Mouse (Mus musculus): ENCODE data around the gene Dnajc28. TPM values are rescaled to one million over a fixed set of nuclear protein-coding genes. Genes with fewer than 3 reads are reported as not detected.

The Dnajc28 gene
- total RNA-seq, 4 experiments from 2014 or later: 6.8 to 9.5 (median 8.1) TPM

DNA sequence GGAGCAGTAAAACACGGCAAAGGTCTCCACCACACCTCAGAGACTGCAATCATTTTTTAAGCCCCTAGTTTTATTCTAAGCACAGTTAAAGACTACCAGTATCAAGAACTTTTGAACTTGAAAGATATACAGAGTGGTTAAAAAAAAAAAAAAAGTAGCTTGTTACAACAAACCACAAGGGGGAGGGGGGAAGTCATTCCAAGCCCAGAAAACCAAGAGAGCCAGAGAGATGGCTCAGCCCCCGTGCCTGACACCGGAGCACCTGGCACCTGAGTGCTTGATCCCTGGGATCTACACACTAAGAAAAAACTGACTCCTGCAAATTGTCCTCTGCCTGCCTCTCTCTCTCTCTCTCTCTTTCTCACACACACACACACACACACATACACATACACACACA lies 25.6 kb downstream of the Dnajc28 start:
- DNase-seq (ENCODE audit: low spot score in 2 of 2): no peak

DNA sequence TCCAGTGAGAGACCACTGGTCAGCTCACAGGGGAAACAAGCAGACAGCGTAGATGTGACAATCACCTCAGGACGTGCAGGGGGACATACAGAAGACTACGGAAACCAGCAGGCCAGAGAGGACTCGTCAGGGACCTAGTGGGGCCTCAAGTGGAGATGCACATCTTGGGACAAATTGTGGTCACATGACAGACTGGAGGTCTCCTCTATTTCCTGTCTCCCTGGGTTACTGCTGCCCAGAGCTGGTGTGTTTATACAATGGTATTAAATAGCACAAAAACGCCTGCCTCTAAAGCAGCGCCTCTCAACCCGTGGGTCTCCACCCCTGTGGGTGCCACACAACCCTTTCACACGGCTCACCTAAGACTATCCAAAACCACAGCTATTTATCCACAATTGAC lies 26.7 kb downstream of the Dnajc28 start:
- DNase-seq (ENCODE audit: low spot score in 2 of 2): no peak

GRCm38 (mm10) chr16:91588703-91589102 lies 30.1 kb downstream of the Dnajc28 start:
- DNase-seq (ENCODE audit: low spot score in 2 of 2): no peak

- DNase-seq (ENCODE audit: low spot score in 2 of 2): no peak
Measured at GRCm38 (mm10) chr16:91587730-91588453, 30.9 kb downstream of the Dnajc28 start.

- DNase-seq (ENCODE audit: low spot score in 2 of 2): no peak
Measured at GRCm38 (mm10) chr16:91586244-91586643, 32.6 kb downstream of the Dnajc28 start.

- DNase-seq (ENCODE audit: low spot score in 2 of 2): no peak
Measured at GRCm38 (mm10) chr16:91585617-91586016, 33.2 kb downstream of the Dnajc28 start.

DNA sequence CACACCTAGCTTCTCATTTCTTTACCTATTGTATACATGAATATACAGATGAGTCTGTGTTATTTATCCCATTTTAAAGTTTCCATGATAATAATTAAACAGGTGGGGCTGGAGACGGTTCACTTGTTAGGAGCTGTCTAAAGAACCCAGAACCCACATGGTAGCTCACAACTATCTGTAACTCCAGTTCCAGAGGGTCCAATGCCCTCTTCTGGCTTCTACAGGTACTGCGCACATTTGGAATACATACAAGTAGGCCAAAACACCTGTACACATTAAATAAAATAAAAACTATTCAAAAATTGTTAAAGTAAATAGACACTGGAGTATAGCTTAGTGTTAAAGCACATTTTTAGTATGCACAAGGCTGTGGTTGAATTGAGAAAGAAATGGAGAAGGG lies 36.5 kb downstream of the Dnajc28 start:
- DNase-seq (ENCODE audit: low spot score in 2 of 2): no peak

DNA sequence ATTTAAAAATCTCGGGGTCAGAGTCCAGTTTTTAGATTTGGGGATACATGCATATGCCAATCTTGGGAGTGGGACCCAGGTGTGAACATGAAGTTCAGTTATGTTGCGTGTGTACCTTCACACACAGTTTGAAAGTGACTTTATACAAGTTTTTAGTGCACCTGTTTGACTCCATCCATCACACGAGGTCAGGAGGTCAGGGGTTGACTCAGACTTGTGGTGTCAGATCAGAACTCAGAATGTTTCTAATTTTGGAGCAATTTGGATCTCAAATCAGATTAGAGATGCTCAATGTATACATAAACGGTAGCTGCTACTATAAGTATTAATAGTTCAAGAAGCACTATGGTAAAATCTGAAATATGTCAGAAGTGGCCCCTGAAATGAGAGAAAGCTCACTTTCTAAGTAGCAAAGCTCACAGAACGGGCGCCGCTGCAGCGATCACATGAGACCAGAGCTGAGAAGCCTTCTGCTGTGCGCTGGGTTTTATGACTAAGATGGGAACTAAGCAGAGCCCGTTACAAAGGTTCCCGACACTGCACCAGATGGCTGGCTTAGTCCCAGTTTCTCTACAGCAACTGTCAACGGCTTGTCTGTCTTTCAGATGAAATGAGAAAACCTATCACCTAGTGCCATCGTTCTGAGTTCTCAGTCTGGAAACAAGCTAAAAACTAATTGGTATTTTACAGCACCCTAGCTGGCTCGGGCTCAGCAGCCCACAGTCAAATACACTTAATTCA lies 39.7 kb downstream of the Dnajc28 start:
- DNase-seq (ENCODE audit: low spot score in 2 of 2): no peak

DNA sequence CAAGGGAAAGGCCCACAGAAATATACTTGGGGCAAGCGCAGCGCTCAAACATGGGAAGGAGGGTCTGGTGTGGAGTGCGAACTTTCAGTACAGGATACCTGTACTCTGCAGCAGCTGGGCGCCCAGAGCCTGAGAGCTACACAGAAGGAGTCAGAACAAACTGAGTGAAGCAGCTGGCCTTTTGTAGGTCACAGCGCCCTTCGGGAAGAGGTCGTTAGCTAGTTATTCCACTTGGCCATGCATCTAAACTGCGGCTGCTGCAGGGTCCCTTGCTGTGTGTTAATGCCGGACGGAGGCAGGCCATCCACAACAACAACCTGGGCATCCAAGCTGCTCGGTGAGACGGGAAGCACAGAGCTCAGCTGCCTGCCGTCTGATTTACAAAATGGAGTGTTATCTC lies 43.7 kb downstream of the Dnajc28 start:
- DNase-seq (ENCODE audit: low spot score in 2 of 2): no peak

DNA sequence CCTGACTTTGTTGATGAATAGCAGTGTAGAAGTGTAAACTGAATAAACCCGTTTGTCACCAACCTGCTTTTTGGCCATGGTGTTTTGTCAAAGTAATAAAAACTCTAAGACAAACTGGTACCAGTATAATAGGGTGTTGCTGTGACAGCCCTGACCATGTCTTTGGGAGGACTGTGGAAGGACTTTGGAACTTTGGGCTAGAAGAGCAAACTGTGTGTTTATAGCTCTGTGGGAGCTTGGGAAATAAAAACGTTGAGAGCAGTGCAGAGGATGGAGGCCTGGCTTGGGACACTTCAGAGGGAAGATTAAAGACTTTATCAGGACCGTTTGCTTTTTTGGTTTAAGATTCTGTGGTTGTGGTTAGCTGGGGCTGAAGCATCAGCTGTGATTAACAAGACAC lies 47.7 kb downstream of the Dnajc28 start:
- DNase-seq (ENCODE audit: low spot score in 2 of 2): no peak

DNA sequence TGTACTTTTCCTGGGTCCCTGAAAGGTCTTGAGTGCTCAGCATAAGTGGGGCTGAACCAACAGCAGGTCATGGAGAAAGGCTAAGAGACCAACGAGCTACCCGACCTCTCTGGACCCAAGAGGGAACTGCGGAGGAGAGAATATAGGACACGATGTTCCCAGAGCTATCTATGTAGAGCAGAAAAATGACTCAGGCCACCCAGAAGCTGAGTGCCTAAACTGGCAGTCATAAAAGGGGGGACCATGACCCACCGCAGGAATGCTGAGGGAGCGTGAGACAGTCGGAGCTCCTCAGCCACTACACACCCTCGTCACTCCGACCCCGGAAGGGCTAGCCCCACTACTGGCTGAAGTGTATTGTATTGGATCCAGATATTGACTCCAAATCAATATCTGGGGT lies 49.9 kb downstream of the Dnajc28 start:
- no peak for DNase-seq (ENCODE audit: low spot score in 2 of 2)

DNA sequence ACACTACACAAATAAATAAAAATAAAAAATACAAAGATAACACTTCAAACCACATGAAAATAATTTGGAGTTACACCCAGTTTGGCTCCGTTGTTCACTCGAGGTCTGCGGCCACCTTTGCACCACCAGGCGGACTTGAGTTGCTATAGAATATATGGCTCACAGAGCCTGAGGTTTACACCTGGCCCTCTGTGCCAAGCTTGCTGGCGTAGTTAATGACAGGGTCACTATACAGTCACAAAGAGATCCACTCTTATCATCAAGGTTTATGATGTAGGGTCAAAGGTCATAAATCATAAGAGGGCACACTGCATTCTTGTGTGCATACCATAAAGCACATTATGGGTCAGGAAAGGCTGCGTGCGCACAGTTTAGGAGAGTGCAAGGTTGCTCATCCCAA lies 52.8 kb downstream of the Dnajc28 start:
- DNase-seq (ENCODE audit: low spot score in 2 of 2): no peak

- no peak for DNase-seq (ENCODE audit: low spot score in 2 of 2)
Measured at GRCm38 (mm10) chr16:91565292-91565951, 53.4 kb downstream of the Dnajc28 start.

DNA sequence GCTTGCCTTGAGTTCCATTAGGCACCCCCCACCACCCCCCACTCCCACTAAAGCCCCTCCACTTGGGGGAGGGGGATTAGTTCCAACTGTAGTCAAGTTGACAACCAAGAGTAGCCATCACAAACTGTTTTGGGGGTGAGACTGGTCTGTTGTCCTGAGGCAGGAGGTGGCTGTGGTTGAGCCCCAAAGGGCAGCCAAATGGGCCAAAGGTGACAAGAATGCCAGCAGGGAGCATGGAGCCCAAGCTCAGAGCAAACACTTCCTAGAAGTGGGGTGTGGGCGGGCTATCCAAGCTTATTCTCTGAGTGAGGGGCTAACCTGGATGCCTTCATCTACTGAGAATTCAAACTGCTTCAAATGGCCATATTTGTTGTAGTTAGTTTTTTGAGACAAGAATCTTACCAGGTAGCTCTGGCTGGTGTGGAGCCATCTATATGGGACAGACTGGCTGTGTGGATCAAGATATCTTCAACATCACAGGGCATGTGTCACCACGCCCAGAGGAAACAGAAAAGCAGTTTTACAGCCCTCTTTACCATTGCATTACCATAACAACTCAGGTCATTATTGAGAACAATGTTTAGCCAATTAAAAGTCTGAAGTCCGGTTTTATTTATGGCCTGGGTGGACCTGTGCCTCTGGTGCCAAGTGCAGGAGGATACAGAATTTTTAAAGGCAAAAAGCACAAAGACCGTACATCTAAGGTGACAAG lies 54.1 kb downstream of the Dnajc28 start:
- DNase-seq (ENCODE audit: low spot score in 2 of 2): no peak

Other genes with a start within 250 kb of the Dnajc28 start
- 10 to 100 TPM; 20.8 to 40.4 (median 27.7) TPM for gene Ifnar2, start 246.2 kb downstream of the Dnajc28 start, total RNA-seq (2022)
- gene Gm21970, start 227.3 kb downstream of the Dnajc28 start, total RNA-seq (2022): not detected
- 10 to 100 TPM; 10.9 to 14.4 (median 11.8) TPM for gene Il10rb, start 212.9 kb downstream of the Dnajc28 start, total RNA-seq (2022)
- 10 to 100 TPM; 45.4 to 56.2 (median 49.8) TPM for gene Ifnar1, start 133.8 kb downstream of the Dnajc28 start, total RNA-seq (2022)
- 10 to 100 TPM; 25.2 to 37.4 (median 32.2) TPM for gene Ifngr2, start 72.0 kb downstream of the Dnajc28 start, total RNA-seq (2022)
- 10 to 100 TPM; 72.6 to 76.5 (median 74.7) TPM for gene Tmem50b, start 21.2 kb downstream of the Dnajc28 start, total RNA-seq (2022)
- gene Gart, start 27.9 kb upstream of the Dnajc28 start, total RNA-seq (2022): 10 to 100 TPM; 50.3 to 59.8 (median 55.9) TPM
- gene Son, start 28.5 kb upstream of the Dnajc28 start, total RNA-seq (2022): 100 to 1,000 TPM; 216 to 228 (median 219) TPM
- 10 to 100 TPM; 17.7 to 27.2 (median 21.5) TPM for gene Donson, start 69.7 kb upstream of the Dnajc28 start, total RNA-seq (2022)
- 100 to 1,000 TPM; 104 to 116 (median 112) TPM for gene Cryzl1, start 109.9 kb upstream of the Dnajc28 start, total RNA-seq (2022)
- gene Itsn1, start 110.3 kb upstream of the Dnajc28 start, total RNA-seq (2022): 100 to 1,000 TPM; 116 to 158 (median 148) TPM